Mouse (Mus musculus): Measurements from ENCODE around the gene Lrp6.

The Lrp6 gene

DNA sequence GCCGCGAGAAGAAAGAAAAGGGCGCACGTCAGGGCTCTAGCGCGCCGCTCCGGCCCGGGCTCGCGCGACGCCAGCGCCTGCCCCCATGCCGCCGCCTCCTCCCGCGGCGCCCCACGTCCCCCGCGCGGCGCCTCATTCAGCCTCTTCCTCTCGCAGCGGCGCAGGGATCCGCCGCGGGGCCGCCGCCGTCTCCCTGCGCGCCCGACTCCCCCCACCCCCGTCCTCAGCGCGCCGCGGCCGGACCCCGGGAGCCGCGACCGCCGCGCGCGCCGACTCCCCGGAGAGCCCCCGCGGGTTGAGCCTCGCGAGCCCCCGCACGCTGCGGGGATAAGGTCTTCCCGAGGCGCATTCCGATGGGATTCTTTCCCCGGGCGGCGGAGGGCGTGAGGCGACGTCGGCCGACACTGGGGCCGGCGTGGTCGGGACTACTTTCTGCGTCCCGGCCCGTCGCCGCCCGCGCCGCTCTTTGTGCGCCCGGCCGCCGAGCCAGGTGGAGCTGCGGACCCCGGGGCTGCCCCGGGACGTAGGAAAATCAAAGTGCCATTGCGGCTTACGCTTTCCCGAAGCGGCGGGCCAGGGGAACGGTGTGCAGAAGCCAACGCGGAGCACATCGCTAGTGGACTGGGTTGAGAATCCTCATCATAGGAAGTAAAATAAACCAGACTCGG is at the start of gene Lrp6:
TSS of gene Lrp6 (minus strand) at position 148 of the 668 bp plus-strand sequence.
- DNase-seq, result peak; percentile 84

DNA sequence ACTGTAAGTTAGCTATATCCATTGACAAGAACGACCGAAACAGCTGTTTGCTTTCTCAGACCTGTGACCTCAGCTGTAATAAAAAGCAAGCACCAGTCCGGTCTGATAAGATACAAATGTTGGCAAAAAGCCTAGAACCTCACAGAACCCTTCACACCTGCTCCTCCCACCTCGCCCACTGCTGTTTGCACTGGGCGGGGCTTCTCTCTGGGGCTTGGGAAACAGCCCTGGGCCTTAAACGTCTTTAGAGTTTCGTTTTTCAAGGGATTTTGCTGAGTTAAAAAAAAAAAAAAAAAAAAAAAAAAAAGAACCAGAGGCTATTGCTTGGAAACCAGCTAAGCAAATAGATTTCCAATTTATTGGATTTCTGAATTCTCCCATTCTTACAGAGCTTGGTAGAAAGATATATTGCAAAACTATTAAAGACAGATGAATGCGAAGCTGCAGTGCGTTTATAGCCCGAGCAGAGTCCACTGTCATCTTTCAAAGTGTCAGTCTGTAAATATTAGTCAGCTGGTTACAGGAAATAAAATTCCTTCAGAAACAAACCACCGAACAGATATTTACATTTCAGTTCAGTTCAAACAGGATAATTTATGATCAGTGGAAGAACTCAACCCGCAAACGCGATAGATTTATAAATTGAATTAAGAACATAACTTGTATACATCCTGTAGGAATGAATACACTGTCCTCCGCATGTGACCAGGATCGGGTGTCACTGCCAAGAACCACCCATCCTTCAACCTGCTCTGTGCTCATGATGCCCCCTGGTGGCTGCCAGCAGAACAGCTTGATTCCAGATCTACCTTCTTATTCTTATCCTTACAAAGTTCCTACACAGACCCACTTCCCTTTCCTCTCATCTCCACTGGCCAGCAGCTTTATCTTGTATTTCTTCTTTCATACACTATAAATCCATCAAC is 48.2 kb upstream of the Lrp6 start:
- peak; percentile 90 for DNase-seq

DNA sequence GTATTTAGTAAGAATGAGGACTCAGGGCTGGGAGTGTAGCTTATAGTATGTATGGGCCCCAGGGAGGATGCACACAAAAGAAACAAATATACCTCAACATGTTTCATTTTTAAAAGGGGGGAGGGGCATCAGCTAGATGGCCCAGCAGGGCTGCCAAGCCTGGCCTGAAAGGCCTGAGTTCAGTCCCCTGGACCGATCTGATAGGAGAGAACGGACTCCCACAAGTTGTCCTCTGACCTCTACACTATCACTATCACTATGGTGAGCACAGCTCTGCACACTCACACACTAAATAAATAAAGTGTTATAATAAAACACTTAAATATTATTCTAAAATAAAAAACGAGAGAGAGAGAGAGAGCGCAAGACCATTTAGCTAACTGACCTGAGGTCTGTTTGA is 47.6 kb upstream of the Lrp6 start:
- DNase-seq, result no peak

DNA sequence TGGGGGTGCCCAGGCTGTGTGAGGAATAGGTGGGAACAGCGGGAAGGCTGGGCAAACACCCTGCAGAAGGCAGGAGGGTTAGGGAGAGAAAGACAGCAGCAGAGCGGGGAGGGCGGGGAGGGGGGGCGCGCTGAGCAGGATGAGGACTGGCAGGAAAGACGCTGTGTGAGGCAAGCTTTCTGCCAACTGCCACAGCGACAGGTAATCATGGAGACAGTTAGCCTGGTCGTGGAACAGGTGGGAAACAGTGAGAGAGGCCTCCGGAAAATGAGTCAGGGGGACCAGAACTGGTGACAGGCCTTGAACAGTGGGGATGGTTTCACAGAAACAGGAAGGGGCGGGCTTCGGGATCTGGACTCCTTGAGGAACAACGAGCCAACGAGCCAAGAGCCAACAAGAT is 45.1 kb upstream of the Lrp6 start:
- no peak for DNase-seq

DNA sequence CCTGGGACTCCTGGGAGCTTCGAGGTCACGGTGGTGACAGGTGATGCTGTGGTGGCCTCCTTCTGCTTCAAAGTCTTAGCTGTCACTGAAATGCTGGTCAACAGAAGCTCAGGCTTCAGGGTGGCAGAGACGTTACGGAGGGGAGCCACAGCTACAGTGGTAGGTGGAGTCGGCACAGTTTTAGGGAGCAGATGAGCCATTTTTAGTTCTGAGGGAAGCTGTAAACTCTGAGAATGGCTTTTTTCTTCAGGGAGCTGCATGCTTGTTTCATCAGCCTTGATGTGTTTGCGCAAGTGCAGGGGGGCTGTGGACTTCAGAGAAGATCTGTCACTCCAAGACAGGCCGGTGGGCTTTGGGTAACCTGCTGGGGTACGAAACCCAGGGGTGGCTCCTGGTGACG is 43.6 kb upstream of the Lrp6 start:
- no peak for DNase-seq

DNA sequence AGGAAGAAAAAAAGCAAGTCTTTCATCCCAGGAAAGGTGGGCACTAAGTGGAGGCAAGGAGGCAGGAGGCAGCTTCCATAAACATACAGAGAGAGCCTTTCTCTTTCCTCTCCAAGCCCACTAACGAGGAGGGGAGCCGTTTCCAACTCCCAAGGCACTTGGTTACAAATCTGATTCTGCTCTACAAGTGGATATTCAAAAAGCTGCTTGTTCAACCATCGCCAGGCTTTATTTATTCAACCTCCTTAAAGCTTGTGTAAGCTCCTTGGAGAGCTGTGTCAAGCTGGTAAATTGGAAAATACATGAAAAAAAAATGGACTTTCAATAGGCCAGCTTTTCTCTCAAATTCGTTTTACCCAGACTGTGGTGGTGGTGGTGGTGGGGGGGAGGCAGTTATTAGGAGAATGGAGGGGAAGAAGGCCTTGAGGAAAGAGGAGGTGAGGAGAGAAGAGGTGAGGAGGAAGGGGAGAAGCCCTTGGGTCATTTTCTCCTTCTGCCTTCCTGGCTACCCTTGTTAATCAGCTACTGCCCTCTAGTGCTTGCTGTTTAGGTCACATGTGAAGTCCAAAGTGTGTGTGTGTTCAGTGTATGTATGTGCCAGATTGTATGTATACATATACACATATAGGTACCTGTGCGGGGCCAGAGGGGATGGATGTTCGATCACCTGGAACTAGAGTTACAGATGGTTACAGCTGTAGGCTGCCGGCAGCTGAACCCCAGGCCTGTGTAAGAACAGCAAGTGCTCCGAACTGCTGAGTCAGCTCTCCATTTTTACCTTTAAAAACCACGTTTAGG is 40.4 kb upstream of the Lrp6 start:
- peak; percentile 80 for DNase-seq

DNA sequence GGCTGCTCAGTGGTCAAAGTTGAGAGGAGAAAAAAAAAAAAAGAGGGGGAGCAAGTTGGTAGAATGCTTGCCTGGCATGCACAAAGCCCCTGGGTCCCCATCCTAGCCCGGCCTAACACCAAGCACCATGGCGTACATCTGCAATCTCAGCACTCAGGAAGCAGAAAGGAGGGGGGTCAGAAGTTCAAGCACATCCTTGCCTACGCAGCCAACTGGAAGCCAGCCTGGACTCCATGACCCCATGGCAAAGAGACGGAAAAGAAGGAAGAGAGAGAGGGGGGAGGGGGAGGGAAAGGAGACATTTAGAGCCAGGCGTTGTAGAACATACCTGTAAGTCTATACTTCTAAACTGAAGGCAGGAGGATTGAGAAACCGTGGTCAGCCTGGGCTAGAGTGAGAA is 39.8 kb upstream of the Lrp6 start:
- DNase-seq, result peak; percentile 87

DNA sequence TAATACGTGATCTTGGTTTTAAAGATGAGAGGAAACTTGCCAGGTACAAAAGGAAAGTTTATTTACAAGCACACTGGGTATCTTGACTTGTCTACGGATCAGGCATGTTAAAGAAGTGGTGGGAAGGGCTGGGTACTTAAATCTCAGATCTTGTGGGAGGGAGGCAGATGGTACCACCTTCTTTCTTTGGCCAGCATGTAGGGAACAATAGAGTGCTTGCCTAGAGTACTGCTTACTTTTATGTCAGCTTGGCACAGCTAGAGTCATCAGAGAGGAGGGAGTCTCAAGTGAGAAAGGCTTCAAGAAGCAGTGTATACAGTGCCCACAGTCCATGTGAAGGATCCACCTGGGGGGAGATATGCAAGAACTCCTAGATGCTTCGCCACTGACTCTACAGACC is 38.4 kb upstream of the Lrp6 start:
- DNase-seq, result no peak

DNA sequence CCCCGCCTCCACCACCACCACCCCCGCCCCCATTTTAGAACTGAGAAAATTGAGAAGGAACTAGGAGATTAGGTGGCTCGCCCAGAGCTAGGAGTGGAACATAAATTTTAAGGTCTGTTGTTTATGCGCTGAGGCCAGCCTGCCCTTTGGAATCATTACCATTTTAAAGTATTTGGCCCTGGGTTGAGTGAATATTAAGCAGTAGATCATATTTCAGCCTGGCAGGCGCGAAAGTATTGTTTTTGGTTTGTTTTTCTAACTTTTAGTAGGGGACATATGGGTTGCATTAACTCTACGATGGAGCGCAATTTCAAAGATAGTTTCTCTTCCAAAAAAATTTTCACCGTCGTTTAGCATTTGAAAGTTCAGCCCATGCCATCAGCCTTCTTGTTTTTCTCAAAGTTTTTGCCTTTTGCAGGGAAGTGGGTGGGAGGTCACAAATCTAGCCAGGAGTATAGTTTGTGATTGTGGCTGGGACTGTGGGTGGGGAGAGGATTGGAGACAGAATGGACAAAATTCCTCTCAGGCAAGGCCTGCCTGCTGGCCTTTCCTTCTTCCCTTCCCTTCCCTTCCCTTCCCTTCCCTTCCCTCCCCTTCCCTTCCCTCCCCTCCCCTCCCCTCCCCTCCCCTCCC is 35.7 kb upstream of the Lrp6 start:
- DNase-seq, result peak; percentile 84

DNA sequence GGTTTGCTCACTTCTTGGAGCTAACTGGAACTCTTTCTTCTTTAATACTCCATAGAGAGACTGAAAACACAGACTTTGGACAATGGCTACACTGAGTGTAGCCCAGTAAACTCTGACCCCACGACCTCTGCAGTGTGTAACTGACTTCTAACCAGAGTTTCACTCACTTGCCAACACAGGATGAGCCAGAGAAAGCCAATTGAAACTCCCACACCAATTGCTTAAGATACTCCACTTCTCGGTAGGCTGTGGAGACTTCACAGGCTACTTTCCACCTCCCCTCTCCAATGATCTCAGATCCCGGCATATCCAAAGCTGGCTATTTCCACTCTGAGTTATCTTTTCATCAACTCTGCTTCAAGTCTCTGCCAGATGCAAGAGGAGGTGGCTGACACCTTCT is 35.0 kb upstream of the Lrp6 start:
- peak; percentile 90 for DNase-seq

DNA sequence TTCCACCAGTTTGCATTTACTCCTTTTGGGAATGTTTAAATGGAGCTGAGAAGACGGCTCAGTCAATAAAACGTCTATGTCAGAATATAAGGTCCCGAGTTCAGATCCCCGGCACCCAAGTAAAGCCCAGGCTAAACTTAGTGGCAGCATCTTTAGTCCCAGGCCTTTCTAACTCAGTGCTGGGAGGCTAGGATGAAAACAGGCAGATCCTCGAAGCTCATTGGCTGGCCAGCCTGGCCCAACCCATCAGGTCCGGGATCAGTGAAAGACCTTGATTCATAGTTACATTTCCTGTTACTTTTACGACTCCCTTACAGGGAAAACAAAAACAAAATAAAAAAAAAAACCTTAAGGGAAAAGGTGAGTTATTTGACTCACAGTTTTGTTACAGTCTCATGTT is 34.4 kb upstream of the Lrp6 start:
- peak; percentile 49 for DNase-seq

DNA sequence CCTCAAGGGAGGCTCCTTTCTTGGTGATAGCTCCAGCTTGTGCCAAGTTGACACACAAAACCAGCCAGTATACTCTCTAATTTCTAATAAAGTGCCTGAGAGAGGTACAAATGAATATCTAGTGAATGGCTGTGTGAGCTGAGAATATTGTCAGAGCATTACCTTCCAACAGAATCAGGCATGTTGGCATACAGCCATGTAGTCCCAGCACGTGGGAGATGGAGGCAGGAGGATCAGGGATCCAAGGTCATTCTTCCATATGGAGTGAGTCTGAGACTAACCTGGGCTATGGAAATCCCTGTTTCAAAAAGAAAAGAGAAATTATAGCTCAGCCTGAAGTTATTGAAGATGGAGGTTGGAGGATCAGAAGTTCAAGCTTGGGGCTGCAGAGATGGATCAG is 32.5 kb upstream of the Lrp6 start:
- peak; percentile 53 for DNase-seq

DNA sequence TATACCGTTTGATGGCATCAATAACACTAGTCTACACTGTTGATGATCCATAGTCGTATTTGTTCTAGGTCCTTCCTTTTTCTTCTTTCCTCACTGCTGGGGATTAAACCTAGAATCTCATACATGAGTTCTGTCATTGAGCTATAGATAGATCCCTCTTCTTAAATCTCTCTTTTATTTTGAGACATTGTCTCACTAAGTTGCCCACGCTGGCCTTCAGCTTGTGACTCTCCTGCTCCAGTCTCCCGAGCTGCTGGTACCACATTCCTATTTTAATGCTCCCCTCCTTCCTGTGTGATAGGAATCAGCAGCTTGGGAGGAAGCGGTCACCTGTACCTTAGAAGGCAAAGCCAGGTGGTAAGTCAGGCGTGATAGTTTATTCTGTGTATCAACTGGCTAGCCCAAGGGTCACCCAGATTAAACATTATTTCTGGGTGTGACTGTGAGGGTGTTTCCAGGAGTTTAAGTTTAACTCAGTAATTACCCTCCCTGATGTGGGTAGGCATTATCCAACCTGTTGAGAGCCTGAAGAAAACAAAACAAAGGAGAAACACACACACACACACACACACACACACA is 31.0 kb upstream of the Lrp6 start:
- DNase-seq, result peak; percentile 94

DNA sequence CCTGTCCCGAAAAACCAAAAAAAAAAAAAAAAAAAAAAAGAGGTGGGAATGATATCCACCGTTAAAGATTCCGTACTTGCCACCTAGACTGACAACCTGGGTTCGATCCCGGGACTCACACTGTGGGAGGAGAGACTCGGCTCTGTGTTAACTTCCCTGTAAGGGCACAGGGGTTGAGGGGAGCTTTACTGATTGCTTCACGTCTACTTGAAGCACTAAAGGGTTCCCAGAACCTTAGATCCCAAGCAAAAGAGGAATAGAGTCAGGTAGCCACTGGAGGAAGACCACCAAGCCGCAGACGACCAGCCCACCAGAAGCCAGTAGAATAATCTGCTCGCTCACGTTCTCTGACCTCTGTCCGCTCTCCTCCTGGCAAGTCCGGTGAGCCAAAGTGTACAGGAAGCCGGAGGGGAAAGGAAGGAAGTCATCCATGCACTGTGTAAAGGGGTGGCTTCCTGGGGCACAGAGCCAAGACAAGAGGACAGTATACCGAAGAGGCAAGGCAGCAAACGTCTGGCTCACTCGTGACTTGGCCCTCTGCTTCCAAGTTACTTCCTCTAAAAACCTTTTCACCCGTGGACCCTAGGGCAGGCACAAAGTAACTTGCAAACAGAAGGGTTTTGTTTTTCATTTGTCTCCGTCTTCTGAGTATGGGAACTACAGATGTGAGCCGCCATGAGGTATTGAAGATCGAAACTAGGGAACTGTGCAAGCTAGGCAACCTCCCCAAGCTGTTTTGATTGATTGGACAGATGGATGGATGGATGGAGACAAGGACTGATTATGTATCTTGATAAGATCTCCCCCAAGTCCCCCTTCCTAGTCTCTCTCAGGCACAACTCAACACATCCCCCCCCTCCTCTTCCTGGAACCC is 28.0 kb upstream of the Lrp6 start:
- peak; percentile 91 for DNase-seq

DNA sequence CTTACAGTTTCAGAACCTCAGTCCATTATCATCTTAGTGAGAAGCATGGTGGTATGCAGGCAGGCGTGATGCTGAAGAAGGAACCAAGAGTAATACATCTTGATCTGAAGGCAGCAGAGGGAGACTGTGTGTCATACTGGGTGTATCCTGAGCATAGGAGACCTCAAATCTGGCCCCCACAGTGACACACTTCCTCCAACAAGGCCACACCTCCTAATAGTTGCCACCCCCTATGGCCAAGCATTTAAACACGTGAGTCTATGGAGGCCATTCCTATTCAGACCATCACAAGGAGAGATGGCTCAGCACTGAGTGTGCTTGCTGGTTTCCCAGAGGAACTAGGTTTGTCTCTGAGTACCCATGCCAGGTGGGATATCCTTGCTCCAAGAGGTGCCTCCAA is 24.8 kb upstream of the Lrp6 start:
- DNase-seq, result no peak

DNA sequence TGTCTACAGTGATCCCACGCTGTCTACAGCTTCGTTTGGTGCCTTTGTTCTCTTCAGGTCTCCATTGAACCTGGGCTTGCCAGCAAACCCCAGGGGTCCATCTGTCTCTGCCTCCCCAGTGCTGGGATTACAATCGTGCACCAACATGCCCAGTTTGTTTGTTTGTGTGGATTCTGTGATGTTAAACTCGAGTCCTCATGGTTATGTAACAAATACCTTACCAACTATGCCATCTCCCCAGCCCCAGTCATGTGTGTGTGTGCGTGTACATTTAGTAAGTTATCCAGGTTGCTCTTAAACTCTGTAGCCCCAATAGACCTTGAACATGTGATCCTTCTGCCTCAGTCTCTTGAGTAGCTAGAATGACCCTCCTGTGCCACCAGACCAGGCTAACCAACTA is 19.5 kb upstream of the Lrp6 start:
- DNase-seq, result no peak

DNA sequence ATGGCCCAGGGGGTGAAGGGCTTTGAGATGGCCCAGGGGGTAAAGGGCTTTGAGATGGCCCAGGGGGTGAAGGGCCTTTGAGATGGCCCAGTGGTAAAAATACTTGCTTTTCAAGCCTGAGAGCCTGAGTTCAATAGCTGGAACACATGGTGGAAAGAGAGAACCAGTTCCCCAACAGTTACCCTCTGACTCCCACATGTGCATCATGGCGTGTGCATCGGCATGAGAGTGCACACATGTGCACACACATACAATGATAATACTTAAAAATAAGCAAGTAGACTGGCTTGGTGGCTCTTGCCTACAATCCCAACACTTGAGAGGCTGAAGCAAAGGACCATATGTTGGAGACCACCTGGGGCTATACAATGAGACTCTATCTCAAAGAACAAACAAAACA is 17.9 kb upstream of the Lrp6 start:
- no peak for DNase-seq

DNA sequence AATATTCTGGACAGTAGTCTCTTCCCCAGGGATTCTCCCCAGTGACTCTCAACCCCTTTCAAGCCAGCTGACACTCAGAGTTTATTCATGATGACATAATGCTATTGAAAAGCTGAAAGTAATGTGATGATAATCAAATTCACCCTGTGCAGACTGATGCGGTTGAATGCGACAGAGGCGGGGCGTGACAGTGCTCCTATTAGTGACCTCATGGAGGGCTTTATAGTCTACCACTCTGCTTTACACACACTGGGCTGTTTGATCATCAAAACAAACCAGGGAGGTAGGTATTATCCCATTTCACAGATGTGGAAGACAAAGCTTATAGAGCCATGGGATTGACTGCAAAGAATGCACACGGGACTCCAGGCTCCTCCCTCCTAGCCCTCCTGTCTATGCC is 15.3 kb upstream of the Lrp6 start:
- no peak for DNase-seq

DNA sequence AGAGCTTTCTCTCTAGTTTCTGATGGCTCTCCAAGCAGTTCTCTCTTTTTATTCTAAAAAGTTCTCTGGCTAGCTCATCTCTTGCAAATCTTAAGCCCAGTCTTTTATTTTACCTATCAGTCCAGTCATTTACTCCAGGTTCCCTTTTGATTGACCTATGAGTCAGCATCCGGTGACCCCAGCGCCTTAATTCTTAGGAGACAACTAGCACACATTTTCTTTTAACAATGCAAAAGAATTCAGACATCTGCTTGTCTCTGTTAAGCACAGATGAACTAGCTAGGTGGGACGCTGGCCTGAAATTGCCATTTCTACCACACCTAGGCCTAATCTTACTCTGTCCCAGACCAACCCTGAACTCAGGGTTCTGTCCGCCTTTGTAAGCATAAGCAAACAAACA is 12.7 kb upstream of the Lrp6 start:
- DNase-seq, result no peak

DNA sequence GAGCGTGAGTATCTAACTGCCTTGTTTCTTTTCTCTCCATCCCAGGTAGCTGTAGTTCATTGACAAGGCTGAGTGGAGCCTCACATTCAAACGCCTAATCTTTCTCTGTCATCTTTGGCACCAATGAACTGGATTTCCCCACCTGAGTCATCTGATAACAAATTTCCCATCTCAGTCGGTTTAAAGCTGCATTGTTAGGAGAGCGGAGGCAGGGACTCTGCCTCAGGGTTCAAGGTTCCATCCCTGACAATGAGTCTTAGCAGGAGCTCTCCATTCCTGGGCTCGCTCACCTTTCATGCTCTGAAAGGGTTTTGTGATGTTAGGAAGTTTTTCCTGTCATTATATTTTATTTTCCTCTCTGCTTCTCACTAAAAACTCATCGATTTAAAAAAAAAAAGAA is 11.3 kb upstream of the Lrp6 start:
- no peak for DNase-seq

DNA sequence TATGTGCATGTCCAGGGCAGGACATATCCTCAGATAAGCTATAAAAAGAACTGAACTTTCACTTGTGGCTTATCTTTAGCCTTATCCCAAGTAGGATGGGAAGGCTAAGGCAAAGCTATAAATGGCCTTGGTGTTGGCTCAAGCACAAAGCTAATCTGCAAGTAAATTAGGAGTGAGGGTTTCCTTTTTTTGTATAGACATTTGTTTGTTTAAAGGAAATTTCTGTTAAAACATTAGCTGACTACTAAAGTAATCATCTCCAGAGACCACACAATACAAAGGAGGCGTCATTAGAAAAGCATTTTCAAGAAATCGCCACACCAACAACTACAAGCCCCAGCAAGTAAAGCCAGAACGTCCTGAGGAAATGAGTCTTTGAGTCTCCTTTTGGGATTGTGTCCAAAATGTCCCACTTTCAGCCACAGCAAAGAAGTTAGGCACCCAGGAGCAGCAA is 8.6 kb upstream of the Lrp6 start:
- no peak for DNase-seq
